Mouse (Mus musculus): ENCODE results near the gene Tdrd9. TPM values are rescaled to one million over a fixed set of nuclear protein-coding genes. Genes with fewer than 3 reads are reported as not detected.

Tdrd9 gene
- polyA plus RNA-seq, 2 experiments, result 0.04 to 0.06 TPM

DNA sequence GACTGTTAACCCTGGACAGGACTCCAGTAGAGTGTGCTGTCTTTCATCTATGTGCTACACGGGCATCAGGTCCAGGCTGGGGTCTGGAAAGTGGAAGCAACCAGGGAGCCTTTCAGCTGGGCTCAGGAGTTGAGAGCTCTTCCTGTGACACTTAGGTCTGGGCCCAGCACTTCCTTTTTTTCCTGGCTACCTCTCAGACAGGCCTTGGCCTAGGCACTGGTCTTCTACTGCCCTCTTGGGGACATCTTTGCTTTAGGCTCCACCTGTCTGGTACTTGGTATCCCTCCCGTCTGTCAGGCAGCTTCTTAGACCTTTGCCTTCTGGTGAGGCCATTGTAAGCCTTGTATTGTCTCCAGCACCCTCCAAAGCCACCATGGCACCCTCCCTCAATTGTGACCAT lies 24.6 kb upstream of the Tdrd9 start:
- H3K4me2 ChIP-seq (ENCODE audit: low read depth), result no peak overlapping the region
- no peaks in the 10 kb centered on the region for H3K36me3 ChIP-seq (replicated peaks; ENCODE audit: control insufficient read depth, insufficient read depth, low read depth)
- no peaks in the 10 kb centered on the region; the same call in 1 of the 2 replicates for H3K27me3 ChIP-seq (ENCODE audit: control insufficient read depth, insufficient read depth, low read length)
- H3K27ac ChIP-seq, result no peak overlapping the region
- ATAC-seq (ENCODE audit: insufficient read depth) (no peak; the same call in 1 of the 2 replicates), DNase-seq (ENCODE audit: low read depth in 3 of 3, low spot score in 3 of 3) (peak; percentile 40 to 50 (median 42))
- WGBS (ENCODE audit: insufficient replicate concordance), result 12% methylated on average over 2 of the region's 2 CpGs
- peaks cover 17 to 28% of the 10 kb centered on the region in 2 experiments for H3K4me1 ChIP-seq (replicated peaks; ENCODE audit: control insufficient read depth in 2 of 2, insufficient read depth in 2 of 2, low read length in 1 of 2)
- TF ChIP-seq CTCF (IDR thresholded peaks at IDR 0.05; ENCODE audit: low read depth) (peak; percentile 86), EP300 (IDR thresholded peaks at IDR 0.05; ENCODE audit: low read depth) (no peak)
- H3K9ac ChIP-seq (replicated peaks), result no peak overlapping the region
- H3K9me3 ChIP-seq (ENCODE audit: control insufficient read depth, low read length), result no peaks in the 10 kb centered on the region
- H3K4me3 ChIP-seq (ENCODE audit: insufficient read depth in 1 of 2, low read depth in 2 of 2, low read length in 2 of 2), result no peak overlapping the region

- no peak for ATAC-seq (ENCODE audit: insufficient read depth)
- Histone ChIP-seq H3K9me3 (ENCODE audit: control insufficient read depth, low read length) (no peaks in the 10 kb centered on the region), H3K36me3 (replicated peaks; ENCODE audit: control insufficient read depth, insufficient read depth, low read depth) (no peaks in the 10 kb centered on the region), H3K27ac (no peak overlapping the region), H3K27me3 (ENCODE audit: control insufficient read depth, insufficient read depth, low read length) (no peaks in the 10 kb centered on the region; the same call in 1 of the 2 replicates), H3K9ac (replicated peaks) (no peak overlapping the region), H3K4me3 (ENCODE audit: insufficient read depth in 1 of 2, low read depth in 2 of 2, low read length in 2 of 2) (no peak overlapping the region), H3K4me1 (replicated peaks; ENCODE audit: control insufficient read depth in 2 of 2, insufficient read depth in 2 of 2, low read length in 1 of 2) (peaks cover 3 to 9% of the 10 kb centered on the region in 2 experiments), H3K4me2 (ENCODE audit: low read depth) (no peak overlapping the region)
- DNase-seq (ENCODE audit: low read depth in 3 of 3, low spot score in 3 of 3), result no peak
- TF ChIP-seq CTCF (IDR thresholded peaks at IDR 0.05; ENCODE audit: low read depth) (no peak), EP300 (IDR thresholded peaks at IDR 0.05; ENCODE audit: low read depth) (no peak)
- 62% methylated on average over 5 of the region's 5 CpGs for WGBS (ENCODE audit: insufficient replicate concordance)
Measured at GRCm38 (mm10) chr12:111950486-111950885, 20.9 kb upstream of the Tdrd9 start.

- no peak overlapping the region for H3K9ac ChIP-seq (replicated peaks)
- no peak overlapping the region for H3K4me3 ChIP-seq (ENCODE audit: insufficient read depth in 1 of 2, low read depth in 2 of 2, low read length in 2 of 2)
- DNase-seq (ENCODE audit: low read depth in 3 of 3, low spot score in 3 of 3) (no peak), ATAC-seq (ENCODE audit: insufficient read depth) (no peak)
- TF ChIP-seq CTCF (IDR thresholded peaks at IDR 0.05; ENCODE audit: low read depth), result no peak
- no peak for TF ChIP-seq EP300 (IDR thresholded peaks at IDR 0.05; ENCODE audit: low read depth)
- no peak overlapping the region for H3K27ac ChIP-seq
- no peaks in the 10 kb centered on the region; the same call in 1 of the 2 replicates for H3K27me3 ChIP-seq (ENCODE audit: control insufficient read depth, insufficient read depth, low read length)
- no peaks in the 10 kb centered on the region for H3K9me3 ChIP-seq (ENCODE audit: control insufficient read depth, low read length)
- H3K4me2 ChIP-seq (ENCODE audit: low read depth), result no peak overlapping the region
- no peaks in the 10 kb centered on the region for H3K36me3 ChIP-seq (replicated peaks; ENCODE audit: control insufficient read depth, insufficient read depth, low read depth)
- WGBS (ENCODE audit: insufficient replicate concordance), result 60% methylated on average over 5 of the region's 5 CpGs
- H3K4me1 ChIP-seq (replicated peaks; ENCODE audit: control insufficient read depth in 2 of 2, insufficient read depth in 2 of 2, low read length in 1 of 2), result peaks cover 0 to 3% of the 10 kb centered on the region in 2 experiments; a peak in 1 of 4 replicates
Measured at GRCm38 (mm10) chr12:111951701-111952100, 19.7 kb upstream of the Tdrd9 start.

DNA sequence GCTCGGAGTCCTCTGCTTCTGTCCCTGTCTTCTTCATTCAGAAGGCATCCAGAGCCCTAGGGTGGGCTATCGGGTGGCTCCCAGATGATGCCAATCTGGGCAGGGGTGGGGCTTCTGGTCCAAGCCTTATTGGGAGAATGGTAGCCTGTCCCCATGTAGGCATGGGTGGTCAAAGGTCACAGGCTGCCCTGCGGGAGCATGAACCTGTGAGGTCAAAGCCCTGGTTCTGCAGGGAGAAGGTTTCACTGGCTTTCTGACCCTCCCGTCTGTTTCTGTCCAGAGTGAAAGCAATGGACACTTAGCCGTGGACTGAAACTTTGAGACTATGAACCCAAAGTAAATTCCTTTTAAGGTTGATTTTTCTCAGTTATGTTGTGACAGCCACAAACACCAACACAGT lies 15.2 kb upstream of the Tdrd9 start:
- H3K9ac ChIP-seq (replicated peaks), result no peak overlapping the region
- H3K4me2 ChIP-seq (ENCODE audit: low read depth), result no peak overlapping the region
- no peaks in the 10 kb centered on the region for H3K9me3 ChIP-seq (ENCODE audit: control insufficient read depth, low read length)
- peaks cover 0 to 7% of the 10 kb centered on the region in 2 experiments; a peak in 2 of 4 replicates for H3K4me1 ChIP-seq (replicated peaks; ENCODE audit: control insufficient read depth in 2 of 2, insufficient read depth in 2 of 2, low read length in 1 of 2)
- no peak overlapping the region for H3K27ac ChIP-seq
- 61% methylated on average over 5 of the region's 5 CpGs for WGBS (ENCODE audit: insufficient replicate concordance)
- TF ChIP-seq EP300 (IDR thresholded peaks at IDR 0.05; ENCODE audit: low read depth) (no peak), CTCF (IDR thresholded peaks at IDR 0.05; ENCODE audit: low read depth) (no peak)
- DNase-seq (ENCODE audit: low read depth in 3 of 3, low spot score in 3 of 3) (no peak), ATAC-seq (ENCODE audit: insufficient read depth) (no peak)
- H3K27me3 ChIP-seq (ENCODE audit: control insufficient read depth, insufficient read depth, low read length), result no peaks in the 10 kb centered on the region
- no peak overlapping the region for H3K4me3 ChIP-seq (ENCODE audit: insufficient read depth in 1 of 2, low read depth in 2 of 2, low read length in 2 of 2)
- H3K36me3 ChIP-seq (replicated peaks; ENCODE audit: control insufficient read depth, insufficient read depth, low read depth), result peaks cover 18% of the 10 kb centered on the region

DNA sequence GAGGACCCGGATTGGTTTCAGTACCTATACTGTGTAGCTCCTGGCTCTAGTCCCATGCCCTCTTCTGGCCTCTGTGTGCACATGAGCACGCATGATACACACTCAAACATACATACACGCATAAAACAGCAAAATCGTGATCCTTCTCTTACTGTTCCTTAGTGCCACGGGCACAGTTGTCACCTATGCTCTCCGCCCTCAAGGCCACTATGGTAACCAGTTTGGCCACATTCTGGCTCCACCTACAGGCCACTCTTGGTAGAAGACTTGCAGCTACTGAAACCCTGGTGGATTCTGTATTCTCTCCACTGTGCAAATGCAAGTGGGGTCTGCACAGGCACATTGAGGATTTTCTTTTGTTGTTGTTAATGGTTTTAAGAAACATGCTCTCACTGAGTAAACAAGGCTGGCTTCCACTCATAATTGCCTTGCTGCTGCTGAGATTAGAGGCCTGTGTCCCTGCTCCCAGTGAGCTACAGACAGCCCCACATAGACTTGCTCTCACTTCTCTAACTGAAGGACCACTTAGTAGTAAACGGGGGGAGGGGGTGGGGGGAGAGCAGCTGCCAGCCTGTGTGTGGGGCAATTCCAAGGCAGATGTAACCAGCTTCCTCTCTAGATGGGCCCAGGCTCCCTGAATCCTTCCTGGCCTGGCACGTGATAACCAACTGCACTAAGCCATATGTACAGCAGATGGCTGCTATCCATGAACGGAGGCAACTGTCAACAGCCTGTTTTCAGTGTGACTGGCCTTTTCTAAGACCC lies 13.1 kb upstream of the Tdrd9 start:
- Histone ChIP-seq H3K4me3 (ENCODE audit: insufficient read depth in 1 of 2, low read depth in 2 of 2, low read length in 2 of 2) (no peak overlapping the region), H3K4me2 (ENCODE audit: low read depth) (no peak overlapping the region), H3K27me3 (ENCODE audit: control insufficient read depth, insufficient read depth, low read length) (no peaks in the 10 kb centered on the region), H3K36me3 (replicated peaks; ENCODE audit: control insufficient read depth, insufficient read depth, low read depth) (peaks cover 26% of the 10 kb centered on the region), H3K9ac (replicated peaks) (no peak overlapping the region), H3K9me3 (ENCODE audit: control insufficient read depth, low read length) (no peaks in the 10 kb centered on the region), H3K4me1 (replicated peaks; ENCODE audit: control insufficient read depth in 2 of 2, insufficient read depth in 2 of 2, low read length in 1 of 2) (peaks cover 0 to 4% of the 10 kb centered on the region in 2 experiments; a peak in 1 of 4 replicates), H3K27ac (no peak overlapping the region)
- peak; percentile 45 to 50 (median 46) for DNase-seq (ENCODE audit: low read depth in 3 of 3, low spot score in 3 of 3)
- ATAC-seq (ENCODE audit: insufficient read depth), result peak; percentile 61
- TF ChIP-seq EP300 (IDR thresholded peaks at IDR 0.05; ENCODE audit: low read depth) (no peak), CTCF (IDR thresholded peaks at IDR 0.05; ENCODE audit: low read depth) (peak; percentile 90)
- WGBS (ENCODE audit: insufficient replicate concordance), result 33% methylated on average over 9 of the region's 9 CpGs

Data from liver, embryonic 14.5 days (tissue).